Mouse (Mus musculus): ENCODE data around the gene Rps6ka3.
A peak's percentile ranks its signal among the peaks of the same experiment; 100 is the strongest.

Rps6ka3 gene

DNA sequence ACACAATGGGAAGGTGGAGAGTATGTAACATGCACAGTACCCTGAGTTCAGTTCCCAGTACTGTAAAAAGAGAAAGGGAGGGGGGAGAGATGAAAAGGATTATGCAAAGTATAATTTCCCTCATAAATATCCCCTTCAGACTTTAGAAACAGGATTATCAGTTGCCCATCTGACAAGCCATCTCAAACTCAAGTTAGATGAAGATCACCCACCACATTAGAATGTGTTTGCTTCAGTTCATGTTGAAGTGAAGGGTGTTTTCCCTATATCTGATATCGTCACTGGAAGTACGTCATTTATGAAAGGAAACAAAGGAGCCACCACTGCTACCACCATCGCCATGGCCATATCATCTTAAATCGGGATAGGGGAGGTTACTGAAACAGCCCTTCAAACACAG is at the start of gene Rps6ka3:
Rps6ka3 (plus strand) TSS at position 301 of the 400 bp plus-strand sequence.
- no peak for DNase-seq (ENCODE audit: low read depth)

GRCm38 (mm10) chrX:159169200-159169599 is 40.9 kb upstream of the Rps6ka3 start:
- no peak for DNase-seq (ENCODE audit: low read depth)

- no peak for DNase-seq (ENCODE audit: low read depth)
These were observed 38.5 kb upstream of the Rps6ka3 start for GRCm38 (mm10) chrX:159171579-159171978.

GRCm38 (mm10) chrX:159191581-159191980 is 18.5 kb upstream of the Rps6ka3 start:
- DNase-seq (ENCODE audit: low read depth), result no peak

DNA sequence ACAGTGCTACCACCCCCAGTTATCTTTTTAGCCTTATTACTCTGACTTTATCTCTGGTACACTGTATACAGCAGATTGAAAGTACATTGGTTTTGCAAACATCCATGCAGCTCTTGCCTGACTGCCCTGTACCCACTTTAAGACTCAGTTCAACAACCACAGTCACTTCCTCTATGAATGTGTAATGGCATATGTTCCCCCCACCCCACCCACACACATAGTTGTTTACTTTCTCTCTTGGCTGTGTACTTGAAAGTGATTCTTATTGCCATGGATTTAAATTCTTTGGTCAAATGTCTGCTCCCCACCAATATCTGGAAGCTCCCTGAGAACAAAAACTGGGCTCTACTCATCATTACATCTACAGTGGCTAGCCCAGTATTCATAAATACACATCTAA is 10.6 kb upstream of the Rps6ka3 start:
- no peak for DNase-seq (ENCODE audit: low read depth)

DNA sequence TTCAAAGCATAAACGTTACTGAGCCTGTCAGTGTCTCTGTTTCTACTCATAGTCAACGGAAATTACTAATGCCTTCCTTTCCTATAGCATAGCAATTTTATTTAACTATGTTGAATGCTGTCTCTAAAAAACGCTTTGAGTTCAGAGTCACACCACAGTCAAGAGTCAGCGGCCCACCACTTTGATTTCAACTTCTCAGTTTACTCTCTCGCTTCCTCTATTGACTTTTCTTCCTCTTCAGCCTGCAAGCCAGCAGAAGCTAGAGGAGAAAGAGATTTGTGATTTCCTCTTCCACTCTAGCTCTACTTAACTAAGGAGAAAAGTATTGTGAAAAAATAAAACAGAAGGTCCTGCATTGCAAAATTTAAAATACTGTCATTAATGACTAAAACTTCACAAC is 10.0 kb upstream of the Rps6ka3 start:
- no peak for DNase-seq (ENCODE audit: low read depth)

GRCm38 (mm10) chrX:159210892-159211583 is 931 bp downstream of the Rps6ka3 start:
- no peak for DNase-seq (ENCODE audit: low read depth)

DNA sequence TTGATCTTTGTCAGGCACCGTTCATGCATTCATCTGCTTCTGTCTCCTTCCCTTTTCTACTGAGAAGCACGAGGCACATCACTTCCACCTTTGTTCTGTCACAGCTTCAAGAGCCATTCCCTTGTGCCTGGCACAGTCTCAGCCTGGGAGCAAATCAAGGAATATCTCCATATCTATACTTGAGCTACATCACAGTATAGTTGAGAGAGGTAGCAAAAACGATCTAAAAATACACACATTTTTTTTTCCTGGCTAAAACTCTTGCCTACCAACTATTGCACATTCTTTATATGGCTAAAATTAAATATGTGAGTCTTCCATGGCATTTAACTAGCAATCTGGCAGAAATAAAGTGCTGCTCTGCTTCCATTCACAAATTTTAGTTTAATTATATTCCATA is 5.1 kb downstream of the Rps6ka3 start:
- DNase-seq (ENCODE audit: low read depth), result no peak

- no peak for DNase-seq (ENCODE audit: low read depth)
These were observed 12.4 kb downstream of the Rps6ka3 start for GRCm38 (mm10) chrX:159222474-159222873.

- DNase-seq (ENCODE audit: low read depth), result no peak
These were observed 27.2 kb downstream of the Rps6ka3 start for GRCm38 (mm10) chrX:159237275-159237674.

- no peak for DNase-seq (ENCODE audit: low read depth)
These were observed 44.1 kb downstream of the Rps6ka3 start for GRCm38 (mm10) chrX:159254001-159254884.

DNA sequence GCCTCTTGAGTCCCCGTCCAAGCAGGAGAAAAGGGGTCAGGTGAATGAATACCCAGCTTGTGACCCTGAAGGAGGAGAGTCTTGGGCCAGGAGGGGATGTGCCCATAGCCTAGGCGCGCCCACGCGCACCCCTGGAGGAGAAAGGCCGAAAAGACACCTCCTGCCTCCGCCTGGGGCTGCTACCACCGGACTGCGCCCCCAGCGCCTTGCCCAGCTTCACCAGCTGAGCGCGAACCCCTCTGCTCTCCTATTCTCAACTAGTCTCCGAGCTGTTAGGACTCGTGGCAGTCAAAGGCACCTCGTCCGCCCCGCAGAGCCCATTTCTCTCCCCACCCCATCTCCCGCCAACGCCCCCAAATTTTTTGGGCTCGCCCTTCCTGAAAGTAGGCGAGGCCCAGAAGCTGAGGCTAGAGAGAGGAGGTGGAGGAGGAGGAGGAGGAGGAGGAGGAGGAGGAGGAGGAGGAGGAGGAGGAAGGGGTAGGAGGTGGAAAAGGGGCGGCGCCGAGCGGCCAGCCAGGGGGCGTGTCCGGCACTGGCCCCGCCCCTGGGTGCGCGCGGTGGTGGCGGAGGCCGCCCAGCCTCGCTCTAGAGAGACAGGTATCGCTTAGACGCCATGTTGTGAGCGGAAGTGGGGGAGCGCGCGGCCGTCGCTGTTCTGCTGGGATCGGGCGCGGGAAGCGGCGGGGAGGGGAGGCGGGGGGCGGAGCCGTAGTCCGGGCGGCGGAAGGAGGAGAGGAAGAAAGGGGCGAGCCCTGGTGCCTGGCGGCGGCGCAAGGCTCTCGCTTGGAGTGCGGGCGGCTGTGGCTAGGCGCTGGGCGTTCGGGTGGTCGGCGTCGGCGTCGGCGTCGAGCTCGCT is 45.2 kb downstream of the Rps6ka3 start:
- DNase-seq (ENCODE audit: low read depth), result peak; percentile 60

DNA sequence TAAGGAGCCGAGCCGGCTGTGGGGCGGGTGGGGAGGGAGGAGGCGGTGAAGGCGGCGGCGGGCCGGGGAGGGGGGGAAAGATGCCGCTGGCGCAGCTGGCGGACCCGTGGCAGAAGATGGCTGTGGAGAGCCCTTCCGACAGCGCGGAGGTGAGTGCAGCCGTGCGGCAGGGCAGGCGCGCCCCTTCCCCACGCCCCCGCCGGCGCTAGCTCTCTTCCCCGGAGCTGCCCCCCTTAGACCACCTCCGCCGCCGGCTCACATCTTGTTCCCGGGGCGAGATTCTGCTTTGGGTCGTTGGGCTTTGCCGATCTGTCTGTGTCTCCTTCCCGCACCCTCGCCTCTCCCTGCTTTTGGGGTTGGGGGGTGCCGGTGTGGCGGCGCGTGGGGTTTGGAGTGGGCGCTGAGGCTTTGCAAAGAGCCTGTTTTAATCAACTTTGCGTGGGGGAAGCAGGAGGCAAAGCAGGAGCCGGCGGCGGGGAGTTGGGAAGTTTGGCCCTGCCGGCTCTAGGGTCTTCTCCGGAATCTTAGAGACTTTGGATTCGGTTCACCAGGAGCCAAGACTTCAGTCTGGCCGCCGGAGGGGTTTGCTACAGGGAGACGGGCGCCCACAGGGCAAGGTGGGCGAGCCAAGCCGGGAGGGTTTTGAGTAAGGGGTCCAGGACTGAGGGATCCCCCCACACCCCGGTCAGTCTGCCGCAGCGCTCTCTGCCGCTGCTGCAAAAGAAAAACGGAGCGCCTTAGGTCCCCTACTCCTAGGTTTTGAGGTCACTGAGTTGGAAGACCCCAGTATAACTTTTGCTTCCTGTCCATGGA is 46.1 kb downstream of the Rps6ka3 start:
- DNase-seq (ENCODE audit: low read depth), result no peak

- DNase-seq (ENCODE audit: low read depth), result no peak
These were observed 46.9 kb downstream of the Rps6ka3 start for GRCm38 (mm10) chrX:159256921-159257421.

- DNase-seq (ENCODE audit: low read depth), result no peak
These were observed 54.6 kb downstream of the Rps6ka3 start for GRCm38 (mm10) chrX:159264681-159265080.

DNA sequence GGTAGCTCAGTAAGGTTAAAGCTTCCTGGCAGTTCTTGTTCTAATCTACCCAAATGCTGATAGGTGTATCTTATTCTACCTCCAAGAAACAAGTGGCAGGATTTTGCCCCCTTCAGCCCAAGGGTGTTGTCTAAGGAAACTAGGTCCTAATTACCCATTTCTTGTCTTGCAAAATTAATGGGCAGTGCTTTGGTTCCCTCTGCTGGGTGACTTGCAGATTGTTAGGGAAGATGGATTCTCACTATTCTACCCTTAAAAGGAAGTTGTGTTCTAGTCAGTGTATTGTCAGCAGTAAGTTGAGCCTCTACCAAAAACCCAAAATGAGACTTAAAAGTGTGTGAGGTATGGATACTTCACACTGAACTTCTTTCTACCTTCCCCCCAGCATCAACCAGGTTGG is 59.0 kb downstream of the Rps6ka3 start:
- DNase-seq (ENCODE audit: low read depth), result no peak

GRCm38 (mm10) chrX:159286765-159287164 is 76.7 kb downstream of the Rps6ka3 start:
- no peak for DNase-seq (ENCODE audit: low read depth)

DNA sequence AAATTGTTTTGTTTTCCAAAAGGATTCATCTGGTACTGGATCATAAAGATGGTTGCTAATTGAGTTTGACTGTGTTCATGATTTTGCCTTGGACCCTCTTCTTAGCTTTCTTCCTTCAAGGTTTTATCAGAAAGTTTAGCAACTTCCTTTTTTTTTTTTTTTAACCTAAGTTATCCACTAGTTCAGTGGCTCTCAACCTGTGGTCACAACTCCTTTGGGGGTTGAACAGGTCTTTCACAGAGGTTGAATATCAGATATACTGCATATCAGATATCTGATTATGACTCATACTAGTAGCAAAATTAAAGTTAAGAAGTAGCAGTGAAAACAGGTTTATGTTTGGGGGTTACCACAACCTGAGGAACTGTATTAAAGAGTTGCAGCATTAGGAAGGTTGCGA is 85.8 kb downstream of the Rps6ka3 start:
- no peak for DNase-seq (ENCODE audit: low read depth)

DNA sequence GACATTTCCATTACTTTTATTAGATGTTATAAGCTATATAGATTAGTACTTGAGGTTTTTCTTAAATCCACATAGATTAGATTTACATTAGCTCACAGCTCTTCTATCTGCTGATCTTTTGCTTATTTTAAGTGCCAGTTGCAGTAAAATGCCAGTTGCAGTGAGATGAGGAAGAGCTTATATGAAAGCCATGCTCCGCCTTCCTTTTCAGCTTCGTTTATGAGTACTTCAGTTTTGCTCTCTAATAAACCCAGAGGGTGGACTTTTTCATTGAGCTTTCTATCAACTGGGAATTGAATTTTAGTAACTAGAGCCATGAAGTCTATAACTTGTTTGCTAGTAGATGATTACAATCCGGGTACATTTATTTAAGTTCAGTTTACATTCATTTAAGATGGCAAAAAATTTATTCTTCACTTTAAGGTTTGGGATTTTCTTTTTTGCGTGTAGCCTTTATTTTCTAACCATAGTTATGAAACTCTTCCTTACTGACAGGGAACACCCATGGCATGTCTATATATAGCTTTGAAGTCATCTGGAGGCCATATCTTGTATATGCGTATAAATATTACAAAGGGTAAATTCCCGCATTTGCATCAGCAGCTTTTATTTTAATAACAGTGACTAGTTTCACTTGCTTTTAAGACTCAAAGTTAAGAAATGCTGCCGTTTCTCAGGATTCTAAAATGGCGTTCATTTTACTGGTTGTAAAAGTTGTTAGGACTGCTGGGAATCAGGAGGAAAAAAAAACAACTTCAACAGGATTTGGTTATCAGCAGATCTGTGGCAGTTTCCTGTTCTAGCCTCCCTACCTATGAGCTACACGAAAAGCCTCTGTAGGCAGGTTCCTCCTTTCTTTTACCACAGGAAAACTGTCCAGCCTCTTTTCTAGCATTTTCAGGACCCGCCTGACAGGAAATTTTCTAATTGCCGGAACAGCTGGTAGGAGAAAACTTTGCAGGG is 92.5 kb downstream of the Rps6ka3 start:
- peak; percentile 14 for DNase-seq (ENCODE audit: low read depth)

DNA sequence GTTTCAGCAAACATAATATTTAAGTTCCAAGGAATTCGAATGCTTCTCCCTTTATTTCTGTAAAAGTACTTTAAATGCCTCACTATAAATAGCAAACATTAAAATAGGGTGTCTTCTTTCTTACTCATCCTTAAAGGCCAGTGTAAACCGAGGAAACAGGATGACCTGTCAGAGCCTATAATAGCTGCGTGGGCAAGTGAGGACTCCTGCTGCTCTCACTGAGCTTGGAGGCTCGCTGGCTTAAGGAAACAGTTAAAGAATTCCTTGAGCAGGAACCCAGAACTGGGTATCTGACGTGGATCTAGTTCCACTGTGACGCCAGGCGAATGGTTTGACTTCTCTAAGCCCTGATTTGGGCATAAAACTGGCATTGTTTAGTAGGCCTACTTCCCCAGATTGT is 105.2 kb downstream of the Rps6ka3 start:
- no peak for DNase-seq (ENCODE audit: low read depth)

All from c-Kit-positive CD71-negative TER-119-negative erythroid progenitor cells, embryonic 14.5 days (primary cell).